Comparison of ENCODE assay signal across 8 mouse cellular contexts in genomic region chr5:33935700-33936111, GRCm38 (mm10). TPM values are rescaled to one million over a fixed set of nuclear protein-coding genes. Genes with fewer than 3 reads are reported as not detected.
DNase-seq lines count a peak whose midpoint lies in the region; ATAC-seq and TF ChIP-seq lines count a peak whose summit lies in the region.

No protein-coding gene starts in this region.

- H3K27ac ChIP-seq in lung, embryonic 14.5 days (ENCODE audit: low read depth): peak overlapping the region; percentile 93
- H3K27ac ChIP-seq in hindbrain, embryonic 13.5 days: peak overlapping the region; percentile 96

- peaks cover 10% of the 10 kb centered on the region for H3K4me1 ChIP-seq in lung, embryonic 14.5 days (ENCODE audit: insufficient read depth)
- H3K4me1 ChIP-seq in hindbrain, embryonic 13.5 days (replicated peaks): peaks cover 28% of the 10 kb centered on the region

- H3K27me3 ChIP-seq in lung, embryonic 14.5 days (ENCODE audit: insufficient read depth, low read length): no peaks in the 10 kb centered on the region
- H3K27me3 ChIP-seq in hindbrain, embryonic 13.5 days: no peaks in the 10 kb centered on the region

- DNase-seq in lung, embryonic 14.5 days: peak; percentile 69
- DNase-seq in lung, postnatal 4 days: no peak
- peak; percentile 38 for DNase-seq in embryo, embryonic 11.5 days (ENCODE audit: low read depth, low spot score)
- DNase-seq in lung, postnatal 14 days: peak; percentile 55
- no peak for DNase-seq in yolk sac, embryonic 10.5 days (ENCODE audit: low spot score)
- no peak for DNase-seq in gastrocnemius, adult 18-20 months (ENCODE audit: low spot score)
- DNase-seq in cerebellum, adult 8-10 months: no peak

- H3K4me2 ChIP-seq in lung, embryonic 14.5 days: peak overlapping the region; percentile 87
- peak overlapping the region; percentile 64 for H3K4me2 ChIP-seq in hindbrain, embryonic 13.5 days

- WGBS in lung, embryonic 14.5 days: under 1% methylated on average over 39 of the region's 39 CpGs
- 1% methylated on average over 39 of the region's 39 CpGs for WGBS in hindbrain, embryonic 13.5 days

- H3K36me3 ChIP-seq in lung, embryonic 14.5 days (ENCODE audit: insufficient read depth): peaks cover 5% of the 10 kb centered on the region; the same call in 1 of the 2 replicates
- H3K36me3 ChIP-seq in hindbrain, embryonic 13.5 days: peaks cover 11% of the 10 kb centered on the region

- H3K4me3 ChIP-seq in lung, embryonic 14.5 days (ENCODE audit: low read depth, low read length): peak overlapping the region; percentile 89
- peak overlapping the region; percentile 87 for H3K4me3 ChIP-seq in hindbrain, embryonic 13.5 days

- H3K9me3 ChIP-seq in lung, embryonic 14.5 days (ENCODE audit: low read depth, low read length): peaks cover 5% of the 10 kb centered on the region; the same call in 1 of the 2 replicates
- H3K9me3 ChIP-seq in hindbrain, embryonic 13.5 days: no peaks in the 10 kb centered on the region

- peak; percentile 62 for ATAC-seq in lung, embryonic 14.5 days (ENCODE audit: insufficient read depth)
- ATAC-seq in hindbrain, embryonic 13.5 days (ENCODE audit: low FRiP score): peak; percentile 60; the same call in 1 of the 2 replicates

- TF ChIP-seq CTCF in lung, embryonic 14.5 days (IDR thresholded peaks at IDR 0.05; ENCODE audit: low read depth): peak; percentile 18; the same call in 1 of the 2 replicates

- peak overlapping the region; percentile 90 for H3K9ac ChIP-seq in lung, embryonic 14.5 days
- peak overlapping the region; percentile 93 for H3K9ac ChIP-seq in hindbrain, embryonic 13.5 days

RNA-seq across cellular contexts. Expression of gene Nelfa, which starts 0.5 kb away (rescaled TPM):
- 63.4 and 64.0 TPM in 2 replicates for polyA plus RNA-seq in lung, embryonic 14.5 days (2014; fragmentation: Nextera tagmentation; extraction: Ambion mirVana)
- 41.8 and 44.3 TPM in 2 replicates for polyA plus RNA-seq in hindbrain, embryonic 13.5 days (2015; fragmentation: Nextera tagmentation; extraction: Ambion mirVana)
- total RNA-seq in gastrocnemius, adult 18-20 months (2021): 1 to 10 TPM; 6.7 to 7.1 TPM

RNA-seq across cellular contexts. Expression of gene Gm1673, which starts 47.5 kb away (rescaled TPM):
- 57.5 and 61.1 TPM in 2 replicates for polyA plus RNA-seq in lung, embryonic 14.5 days (2014; fragmentation: Nextera tagmentation; extraction: Ambion mirVana)
- polyA plus RNA-seq in hindbrain, embryonic 13.5 days (2015; fragmentation: Nextera tagmentation; extraction: Ambion mirVana): 589 and 607 TPM in 2 replicates
- total RNA-seq in gastrocnemius, adult 18-20 months (2021): not detected

Comparison
In these comparisons a context has a peak if more than half of its experiments do, and no peak if none do; other contexts are left out.
1. DNase-seq: peak in lung, embryonic 14.5 days (single experiment), embryo, embryonic 11.5 days (single experiment) and lung, postnatal 14 days (single experiment); none in lung, postnatal 4 days (0 of 2), yolk sac, embryonic 10.5 days (single experiment), gastrocnemius, adult 18-20 months (single experiment) and cerebellum, adult 8-10 months (single experiment).